Mouse (Mus musculus): ENCODE data around the gene Colgalt1. TPM values are rescaled to one million over a fixed set of nuclear protein-coding genes. Genes with fewer than 3 reads are reported as not detected.
A peak's percentile ranks its signal among the peaks of the same experiment; 100 is the strongest.

Colgalt1 gene
- polyA plus RNA-seq, 1 experiment = 87.0 TPM

DNA sequence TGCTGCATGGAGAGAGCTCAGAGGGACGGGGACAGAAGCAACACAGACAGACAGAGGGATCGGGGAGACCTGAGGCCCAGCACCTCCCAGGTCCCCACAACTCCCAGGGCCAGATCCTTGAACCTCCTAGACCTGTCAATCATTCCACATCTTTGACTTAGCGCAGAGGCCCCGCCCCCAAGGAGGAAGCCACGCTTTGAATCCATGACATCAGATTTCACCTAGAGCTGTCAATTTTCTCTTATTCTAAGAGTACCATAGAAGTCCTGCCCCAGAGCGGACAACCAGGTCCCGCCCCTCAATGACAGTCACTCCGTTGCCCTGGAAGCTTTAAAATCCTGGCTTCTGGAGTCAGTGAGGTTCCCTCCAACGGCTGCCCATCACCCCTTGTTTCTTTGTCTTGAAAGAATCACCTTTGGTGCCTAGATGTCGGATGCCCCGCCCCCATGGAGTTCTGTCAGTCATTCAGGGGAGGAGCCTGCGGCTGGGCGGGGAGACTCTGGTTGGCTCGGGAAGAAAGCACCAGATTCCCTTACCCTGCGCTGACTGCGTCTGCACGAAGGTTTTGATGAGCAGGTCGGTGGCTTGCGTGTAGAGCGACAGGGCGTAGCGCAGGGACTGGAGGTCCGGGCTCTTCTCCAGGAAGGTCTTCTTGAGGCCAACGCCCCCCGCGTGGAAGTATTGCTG is 23.3 kb downstream of the Colgalt1 start:
- Histone ChIP-seq H3K79me2 (ENCODE audit: control insufficient read depth, insufficient read depth) (no peaks in the 10 kb centered on the region), H3K27me3 (ENCODE audit: control insufficient read depth, insufficient read depth, insufficient read length) (no peaks in the 10 kb centered on the region), H3K4me2 (ENCODE audit: low read depth) (no peak overlapping the region), H3K4me3 (no peak overlapping the region), H3ac (ENCODE audit: control insufficient read depth, insufficient read length) (no peak overlapping the region), H3K36me3 (ENCODE audit: control insufficient read depth, insufficient read depth) (no peaks in the 10 kb centered on the region)
- TF ChIP-seq POLR2AphosphoS2 (IDR thresholded peaks at IDR 0.05; ENCODE audit: insufficient read length, low read depth) (no peak), REST (IDR thresholded peaks at IDR 0.05; ENCODE audit: insufficient read depth, insufficient read length) (no peak), SRF (IDR thresholded peaks at IDR 0.05; ENCODE audit: control insufficient read depth, insufficient read length, low read depth) (no peak), TCF3 (IDR thresholded peaks at IDR 0.05; ENCODE audit: insufficient read length, low read depth) (no peak), USF1 (IDR thresholded peaks at IDR 0.05; ENCODE audit: low read depth) (no peak), CEBPB (IDR thresholded peaks at IDR 0.05; ENCODE audit: insufficient read depth, poor library complexity, severe bottlenecking) (no peak), E2F4 (IDR thresholded peaks at IDR 0.05; ENCODE audit: insufficient read depth) (no peak), POLR2A (IDR thresholded peaks at IDR 0.05; ENCODE audit: insufficient read length, low read depth) (no peak), MYOG (IDR thresholded peaks at IDR 0.05; ENCODE audit: control insufficient read depth in 1 of 3, insufficient read depth in 1 of 3, insufficient read length in 2 of 3, low read depth in 2 of 3) (no peak), MAX (IDR thresholded peaks at IDR 0.05; ENCODE audit: low read depth) (no peak), MYOD1 (IDR thresholded peaks at IDR 0.05; ENCODE audit: control insufficient read depth in 1 of 3, insufficient read length in 2 of 3, low read depth in 2 of 3) (no peak), TCF12 (IDR thresholded peaks at IDR 0.05; ENCODE audit: insufficient read depth, poor library complexity, severe bottlenecking) (no peak)

- Histone ChIP-seq H3ac (ENCODE audit: control insufficient read depth, insufficient read length) (no peak overlapping the region), H3K4me2 (ENCODE audit: low read depth) (peak overlapping the region; percentile 27), H3K79me2 (ENCODE audit: control insufficient read depth, insufficient read depth) (no peaks in the 10 kb centered on the region), H3K4me3 (no peak overlapping the region), H3K36me3 (ENCODE audit: control insufficient read depth, insufficient read depth) (no peaks in the 10 kb centered on the region), H3K27me3 (ENCODE audit: control insufficient read depth, insufficient read depth, insufficient read length) (no peaks in the 10 kb centered on the region)
- TF ChIP-seq MAX (IDR thresholded peaks at IDR 0.05; ENCODE audit: low read depth) (no peak), MYOG (IDR thresholded peaks at IDR 0.05; ENCODE audit: control insufficient read depth in 1 of 3, insufficient read depth in 1 of 3, insufficient read length in 2 of 3, low read depth in 2 of 3) (no peak), MYOD1 (IDR thresholded peaks at IDR 0.05; ENCODE audit: control insufficient read depth in 1 of 3, insufficient read length in 2 of 3, low read depth in 2 of 3) (no peak), E2F4 (IDR thresholded peaks at IDR 0.05; ENCODE audit: insufficient read depth) (no peak), USF1 (IDR thresholded peaks at IDR 0.05; ENCODE audit: low read depth) (no peak), POLR2A (IDR thresholded peaks at IDR 0.05; ENCODE audit: insufficient read length, low read depth) (no peak), POLR2AphosphoS2 (IDR thresholded peaks at IDR 0.05; ENCODE audit: insufficient read length, low read depth) (no peak), CEBPB (IDR thresholded peaks at IDR 0.05; ENCODE audit: insufficient read depth, poor library complexity, severe bottlenecking) (no peak), TCF12 (IDR thresholded peaks at IDR 0.05; ENCODE audit: insufficient read depth, poor library complexity, severe bottlenecking) (no peak), REST (IDR thresholded peaks at IDR 0.05; ENCODE audit: insufficient read depth, insufficient read length) (no peak)
These were observed 26.6 kb downstream of the Colgalt1 start for GRCm38 (mm10) chr8:71637149-71638095.

DNA sequence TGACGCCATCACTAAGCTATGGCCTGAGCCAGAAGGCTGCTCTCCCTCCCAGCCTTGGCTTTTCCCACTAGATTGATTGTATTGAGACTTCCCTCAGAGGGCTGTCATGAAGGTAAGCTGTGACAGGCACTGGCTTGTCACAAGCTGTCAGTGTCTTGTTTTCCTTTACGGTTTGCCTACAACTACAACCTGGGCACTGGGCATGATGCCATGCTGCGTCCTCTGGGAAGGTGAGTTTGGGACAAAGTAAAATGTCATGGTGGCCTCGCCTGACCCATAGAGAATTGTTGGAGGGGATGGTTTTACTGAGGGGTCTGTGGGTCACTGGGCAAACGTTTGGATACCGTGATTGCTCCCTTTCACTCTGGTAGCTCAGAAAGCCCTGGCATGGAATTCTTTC is 27.5 kb downstream of the Colgalt1 start:
- Histone ChIP-seq H3ac (ENCODE audit: control insufficient read depth, insufficient read length) (no peak overlapping the region), H3K4me2 (ENCODE audit: low read depth) (no peak overlapping the region), H3K4me3 (no peak overlapping the region), H3K36me3 (ENCODE audit: control insufficient read depth, insufficient read depth) (no peaks in the 10 kb centered on the region), H3K27me3 (ENCODE audit: control insufficient read depth, insufficient read depth, insufficient read length) (no peaks in the 10 kb centered on the region), H3K79me2 (ENCODE audit: control insufficient read depth, insufficient read depth) (no peaks in the 10 kb centered on the region)
- no peak for TF ChIP-seq MAX (IDR thresholded peaks at IDR 0.05; ENCODE audit: low read depth)
- no peak for TF ChIP-seq POLR2AphosphoS2 (IDR thresholded peaks at IDR 0.05; ENCODE audit: insufficient read length, low read depth)
- TF ChIP-seq MYOG (IDR thresholded peaks at IDR 0.05; ENCODE audit: control insufficient read depth in 1 of 3, insufficient read depth in 1 of 3, insufficient read length in 2 of 3, low read depth in 2 of 3) = no peak

GRCm38 (mm10) chr8:71639318-71639717 is 28.5 kb downstream of the Colgalt1 start:
- TF ChIP-seq POLR2A (IDR thresholded peaks at IDR 0.05; ENCODE audit: insufficient read length, low read depth) (no peak), SRF (IDR thresholded peaks at IDR 0.05; ENCODE audit: control insufficient read depth, insufficient read length, low read depth) (no peak), MYOD1 (IDR thresholded peaks at IDR 0.05; ENCODE audit: control insufficient read depth in 1 of 3, insufficient read length in 2 of 3, low read depth in 2 of 3) (no peak)
- Histone ChIP-seq H3ac (ENCODE audit: control insufficient read depth, insufficient read length) (no peak overlapping the region), H3K4me3 (no peak overlapping the region), H3K4me2 (ENCODE audit: low read depth) (no peak overlapping the region), H3K36me3 (ENCODE audit: control insufficient read depth, insufficient read depth) (no peaks in the 10 kb centered on the region), H3K27me3 (ENCODE audit: control insufficient read depth, insufficient read depth, insufficient read length) (no peaks in the 10 kb centered on the region), H3K79me2 (ENCODE audit: control insufficient read depth, insufficient read depth) (no peaks in the 10 kb centered on the region)

- H3K4me3 ChIP-seq = no peak overlapping the region
These were observed 34.7 kb downstream of the Colgalt1 start for GRCm38 (mm10) chr8:71645510-71645909.

More at GRCm38 (mm10) chr8:71645510-71645909, 34.7 kb downstream of the Colgalt1 start:
- Histone ChIP-seq H3K36me3 (ENCODE audit: control insufficient read depth, insufficient read depth) (no peaks in the 10 kb centered on the region), H3K27me3 (ENCODE audit: control insufficient read depth, insufficient read depth, insufficient read length) (peaks cover 6% of the 10 kb centered on the region), H3K4me2 (ENCODE audit: low read depth) (no peak overlapping the region), H3ac (ENCODE audit: control insufficient read depth, insufficient read length) (no peak overlapping the region), H3K79me2 (ENCODE audit: control insufficient read depth, insufficient read depth) (no peaks in the 10 kb centered on the region)
- TF ChIP-seq POLR2A (IDR thresholded peaks at IDR 0.05; ENCODE audit: insufficient read length, low read depth) (no peak), REST (IDR thresholded peaks at IDR 0.05; ENCODE audit: insufficient read depth, insufficient read length) (no peak), MYOG (IDR thresholded peaks at IDR 0.05; ENCODE audit: control insufficient read depth in 1 of 3, insufficient read depth in 1 of 3, insufficient read length in 2 of 3, low read depth in 2 of 3) (no peak), MAX (IDR thresholded peaks at IDR 0.05; ENCODE audit: low read depth) (no peak), E2F4 (IDR thresholded peaks at IDR 0.05; ENCODE audit: insufficient read depth) (no peak), TCF3 (IDR thresholded peaks at IDR 0.05; ENCODE audit: insufficient read length, low read depth) (no peak), SRF (IDR thresholded peaks at IDR 0.05; ENCODE audit: control insufficient read depth, insufficient read length, low read depth) (no peak), USF1 (IDR thresholded peaks at IDR 0.05; ENCODE audit: low read depth) (no peak)

Data from myocyte (in vitro differentiated cells).